Mouse (Mus musculus): ENCODE data around the gene Prom2. TPM values are rescaled to one million over a fixed set of nuclear protein-coding genes. Genes with fewer than 3 reads are reported as not detected.

Prom2 gene
- polyA plus RNA-seq, 1 experiment: 3.3 TPM

- DNase-seq: no peak
- TF ChIP-seq CTCF (IDR thresholded peaks at IDR 0.05; ENCODE audit: borderline replicate concordance, insufficient read depth, low read depth, low read length): no peak
- no peak for TF ChIP-seq POLR2A (IDR thresholded peaks at IDR 0.05; ENCODE audit: borderline replicate concordance, insufficient read depth, low read length)
- 32% methylated on average over 3 of the region's 3 CpGs for WGBS
- H3K4me3 ChIP-seq (replicated peaks; ENCODE audit: insufficient read depth, low read depth, low read length): no peak overlapping the region
- no peaks in the 10 kb centered on the region for H3K27me3 ChIP-seq (ENCODE audit: control insufficient read depth, insufficient read depth, low read length)
- no peak overlapping the region for H3K27ac ChIP-seq (ENCODE audit: insufficient read depth, low read length)
- peaks cover 45% of the 10 kb centered on the region for H3K4me1 ChIP-seq (ENCODE audit: control insufficient read depth, insufficient read depth, low read length)
Observed at GRCm38 (mm10) chr2:127537548-127537947, 3.7 kb downstream of the Prom2 start.

GRCm38 (mm10) chr2:127535363-127535762, 5.9 kb downstream of the Prom2 start:
- WGBS: 42% methylated on average over 9 of the region's 9 CpGs
- DNase-seq: no peak
- Histone ChIP-seq H3K27ac (ENCODE audit: insufficient read depth, low read length) (no peak overlapping the region), H3K27me3 (ENCODE audit: control insufficient read depth, insufficient read depth, low read length) (no peaks in the 10 kb centered on the region), H3K4me3 (replicated peaks; ENCODE audit: insufficient read depth, low read depth, low read length) (no peak overlapping the region), H3K4me1 (ENCODE audit: control insufficient read depth, insufficient read depth, low read length) (peaks cover 28% of the 10 kb centered on the region)
- TF ChIP-seq POLR2A (IDR thresholded peaks at IDR 0.05; ENCODE audit: borderline replicate concordance, insufficient read depth, low read length): no peak
- no peak for TF ChIP-seq CTCF (IDR thresholded peaks at IDR 0.05; ENCODE audit: borderline replicate concordance, insufficient read depth, low read depth, low read length)

GRCm38 (mm10) chr2:127532379-127532778, 8.9 kb downstream of the Prom2 start:
- no peak for DNase-seq
- H3K4me1 ChIP-seq (ENCODE audit: control insufficient read depth, insufficient read depth, low read length): peaks cover 8% of the 10 kb centered on the region
- H3K27me3 ChIP-seq (ENCODE audit: control insufficient read depth, insufficient read depth, low read length): no peaks in the 10 kb centered on the region
- 53% methylated on average over 9 of the region's 9 CpGs for WGBS
- H3K27ac ChIP-seq (ENCODE audit: insufficient read depth, low read length): no peak overlapping the region
- no peak for TF ChIP-seq CTCF (IDR thresholded peaks at IDR 0.05; ENCODE audit: borderline replicate concordance, insufficient read depth, low read depth, low read length)
- no peak for TF ChIP-seq POLR2A (IDR thresholded peaks at IDR 0.05; ENCODE audit: borderline replicate concordance, insufficient read depth, low read length)
- H3K4me3 ChIP-seq (replicated peaks; ENCODE audit: insufficient read depth, low read depth, low read length): no peak overlapping the region

- no peaks in the 10 kb centered on the region for H3K27me3 ChIP-seq (ENCODE audit: control insufficient read depth, insufficient read depth, low read length)
- TF ChIP-seq CTCF (IDR thresholded peaks at IDR 0.05; ENCODE audit: borderline replicate concordance, insufficient read depth, low read depth, low read length) (no peak), POLR2A (IDR thresholded peaks at IDR 0.05; ENCODE audit: borderline replicate concordance, insufficient read depth, low read length) (no peak)
- peaks cover 6% of the 10 kb centered on the region for H3K4me1 ChIP-seq (ENCODE audit: control insufficient read depth, insufficient read depth, low read length)
- DNase-seq: no peak
- WGBS: 60% methylated on average over 2 of the region's 2 CpGs
- H3K27ac ChIP-seq (ENCODE audit: insufficient read depth, low read length): no peak overlapping the region
- no peak overlapping the region for H3K4me3 ChIP-seq (replicated peaks; ENCODE audit: insufficient read depth, low read depth, low read length)
Observed at GRCm38 (mm10) chr2:127531592-127531991, 9.7 kb downstream of the Prom2 start.

GRCm38 (mm10) chr2:127530418-127530817, 10.8 kb downstream of the Prom2 start:
- no peak for DNase-seq
- peaks cover 7% of the 10 kb centered on the region for H3K4me1 ChIP-seq (ENCODE audit: control insufficient read depth, insufficient read depth, low read length)
- no peak overlapping the region for H3K4me3 ChIP-seq (replicated peaks; ENCODE audit: insufficient read depth, low read depth, low read length)
- TF ChIP-seq POLR2A (IDR thresholded peaks at IDR 0.05; ENCODE audit: borderline replicate concordance, insufficient read depth, low read length) (no peak), CTCF (IDR thresholded peaks at IDR 0.05; ENCODE audit: borderline replicate concordance, insufficient read depth, low read depth, low read length) (no peak)
- no peaks in the 10 kb centered on the region for H3K27me3 ChIP-seq (ENCODE audit: control insufficient read depth, insufficient read depth, low read length)
- 95% methylated on average over 3 of the region's 3 CpGs for WGBS
- H3K27ac ChIP-seq (ENCODE audit: insufficient read depth, low read length): no peak overlapping the region

- Histone ChIP-seq H3K27me3 (ENCODE audit: control insufficient read depth, insufficient read depth, low read length) (no peaks in the 10 kb centered on the region), H3K4me3 (replicated peaks; ENCODE audit: insufficient read depth, low read depth, low read length) (no peak overlapping the region), H3K4me1 (ENCODE audit: control insufficient read depth, insufficient read depth, low read length) (peaks cover 32% of the 10 kb centered on the region), H3K27ac (ENCODE audit: insufficient read depth, low read length) (peak overlapping the region; percentile 31; the same call in 1 of the 2 replicates)
- no peak for TF ChIP-seq POLR2A (IDR thresholded peaks at IDR 0.05; ENCODE audit: borderline replicate concordance, insufficient read depth, low read length)
- no peak for TF ChIP-seq CTCF (IDR thresholded peaks at IDR 0.05; ENCODE audit: borderline replicate concordance, insufficient read depth, low read depth, low read length)
- peak; percentile 74 to 89 for DNase-seq
- 61% methylated on average over 3 of the region's 3 CpGs for WGBS
Observed at GRCm38 (mm10) chr2:127525004-127525775, 16.1 kb downstream of the Prom2 start.

GRCm38 (mm10) chr2:127523950-127524729, 17.1 kb downstream of the Prom2 start:
- TF ChIP-seq CTCF (IDR thresholded peaks at IDR 0.05; ENCODE audit: borderline replicate concordance, insufficient read depth, low read depth, low read length): no peak
- no peak for TF ChIP-seq POLR2A (IDR thresholded peaks at IDR 0.05; ENCODE audit: borderline replicate concordance, insufficient read depth, low read length)
- WGBS: 24% methylated on average over 7 of the region's 7 CpGs
- Histone ChIP-seq H3K27ac (ENCODE audit: insufficient read depth, low read length) (peak overlapping the region; percentile 31), H3K27me3 (ENCODE audit: control insufficient read depth, insufficient read depth, low read length) (no peaks in the 10 kb centered on the region), H3K4me3 (replicated peaks; ENCODE audit: insufficient read depth, low read depth, low read length) (no peak overlapping the region), H3K4me1 (ENCODE audit: control insufficient read depth, insufficient read depth, low read length) (peaks cover 40% of the 10 kb centered on the region)
- DNase-seq: peak; percentile 89 to 93
